Mouse (Mus musculus): ENCODE measurements at regions not wholly inside any gene's neighbourhood (a gene's known extent, or its start where the extent isn't known, plus 50 kb on each side); places are given as distances from the start of the nearest gene placed in this dataset.

DNA sequence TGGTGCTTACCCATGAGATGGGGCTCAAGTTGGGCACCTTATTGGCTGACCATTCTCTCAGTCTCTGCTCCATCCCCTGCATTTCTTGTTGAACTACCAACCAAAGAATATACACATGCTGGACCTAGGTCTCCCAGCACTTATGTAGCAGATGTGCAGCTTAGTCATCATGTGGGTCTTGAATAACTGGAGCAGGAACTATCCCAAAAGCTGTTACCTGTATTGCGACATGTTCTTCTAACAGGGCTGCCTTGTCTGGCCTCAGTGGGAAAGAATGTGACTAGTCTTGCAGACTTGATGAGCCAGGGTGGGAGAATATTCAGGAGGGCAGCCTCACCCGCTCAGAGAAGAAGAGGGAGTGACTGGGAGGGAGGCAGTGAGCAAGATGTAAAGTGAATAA is 318.7 kb upstream of the Marcks start:
- Histone ChIP-seq H3K9ac (ENCODE audit: control insufficient read depth, low read depth, low read length, poor library complexity, severe bottlenecking) (no peak overlapping the region), H3K27ac (ENCODE audit: control insufficient read depth, low read depth, low read length) (no peak overlapping the region), H3K79me2 (ENCODE audit: control insufficient read depth, insufficient read depth, low read length, poor library complexity) (no peaks in the 10 kb centered on the region), H3K9me3 (replicated peaks; ENCODE audit: insufficient read depth, low read length) (no peaks in the 10 kb centered on the region), H3K4me3 (ENCODE audit: control insufficient read depth in 1 of 2, insufficient read depth in 1 of 2, low read depth in 2 of 2, low read length in 2 of 2) (no peak overlapping the region), H3K4me1 (ENCODE audit: control insufficient read depth in 1 of 2, insufficient read depth in 2 of 2, low read length in 2 of 2) (no peaks in the 10 kb centered on the region), H3K36me3 (ENCODE audit: control insufficient read depth in 1 of 2, insufficient read depth in 2 of 2, low read length in 2 of 2) (no peaks in the 10 kb centered on the region), H3K27me3 (ENCODE audit: control insufficient read depth in 1 of 2, insufficient read depth in 2 of 2, low read length in 2 of 2) (no peaks in the 10 kb centered on the region)
- TF ChIP-seq ZNF384 (IDR thresholded peaks at IDR 0.05; ENCODE audit: low read depth, low read length) (no peak), MXI1 (IDR thresholded peaks at IDR 0.05; ENCODE audit: low read depth, low read length) (no peak), TAL1 (IDR thresholded peaks at IDR 0.05; ENCODE audit: low read length) (no peak), GATA1 (IDR thresholded peaks at IDR 0.05; ENCODE audit: low read depth, low read length) (no peak), CTCF (IDR thresholded peaks at IDR 0.05 in 2 of 3, conservative IDR thresholded peaks at IDR 0.05 in 1 of 3; ENCODE audit: control insufficient read depth in 1 of 3, insufficient read depth in 1 of 3, low read depth in 2 of 3, low read length in 3 of 3, poor library complexity in 1 of 3, severe bottlenecking in 1 of 3) (no peak), RCOR1 (IDR thresholded peaks at IDR 0.05; ENCODE audit: low read depth, low read length) (no peak), NRF1 (IDR thresholded peaks at IDR 0.05; ENCODE audit: insufficient read depth, low read depth, low read length, poor library complexity, severe bottlenecking) (no peak), RAD21 (IDR thresholded peaks at IDR 0.05; ENCODE audit: low read depth, low read length) (no peak), POLR2A (IDR thresholded peaks at IDR 0.05; ENCODE audit: control insufficient read depth in 1 of 2, insufficient read depth in 1 of 2, low read depth in 1 of 2, low read length in 2 of 2, poor library complexity in 1 of 2) (no peak), CHD2 (IDR thresholded peaks at IDR 0.05; ENCODE audit: low read length) (no peak), USF2 (IDR thresholded peaks at IDR 0.05; ENCODE audit: borderline replicate concordance in 1 of 2, insufficient read depth in 1 of 2, low read depth in 1 of 2, low read length in 2 of 2) (no peak), KAT2A (conservative IDR thresholded peaks at IDR 0.05; ENCODE audit: low read depth, low read length) (no peak)
- no peak for DNase-seq (ENCODE audit: low read depth, low spot score)

DNA sequence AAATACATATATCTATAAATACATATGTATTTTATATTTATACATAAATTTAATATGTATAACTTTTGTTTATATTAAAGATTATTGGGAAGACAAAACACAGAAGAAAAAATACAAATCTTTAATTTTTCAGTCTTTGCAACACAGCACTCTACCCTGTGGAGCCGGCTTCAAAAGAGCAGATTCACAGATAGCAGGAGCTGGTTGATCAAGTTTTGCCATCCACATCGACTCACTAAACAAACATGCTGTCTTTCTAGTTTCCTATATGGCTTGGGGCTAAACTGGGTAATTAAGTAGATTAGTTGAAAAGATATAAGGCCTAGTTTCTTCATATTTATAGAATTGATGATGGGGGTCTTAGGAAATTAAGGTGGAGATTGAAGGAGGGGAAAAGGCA is 311.2 kb upstream of the Marcks start:
- H3K9me3 ChIP-seq (replicated peaks; ENCODE audit: insufficient read depth, low read length): no peaks in the 10 kb centered on the region
- no peaks in the 10 kb centered on the region for H3K27me3 ChIP-seq (ENCODE audit: control insufficient read depth in 1 of 2, insufficient read depth in 2 of 2, low read length in 2 of 2)
- TF ChIP-seq NELFE (IDR thresholded peaks at IDR 0.05; ENCODE audit: low read depth, low read length) (no peak), USF2 (IDR thresholded peaks at IDR 0.05; ENCODE audit: borderline replicate concordance in 1 of 2, insufficient read depth in 1 of 2, low read depth in 1 of 2, low read length in 2 of 2) (no peak), MYC (IDR thresholded peaks at IDR 0.05; ENCODE audit: low read depth, low read length) (no peak), EP300 (IDR thresholded peaks at IDR 0.05; ENCODE audit: low read depth in 1 of 2, low read length in 2 of 2) (no peak)
- H3K4me3 ChIP-seq (ENCODE audit: control insufficient read depth in 1 of 2, insufficient read depth in 1 of 2, low read depth in 2 of 2, low read length in 2 of 2): no peak overlapping the region
- DNase-seq (ENCODE audit: low read depth, low spot score): no peak
- no peaks in the 10 kb centered on the region for H3K36me3 ChIP-seq (ENCODE audit: control insufficient read depth in 1 of 2, insufficient read depth in 2 of 2, low read length in 2 of 2)
- no peaks in the 10 kb centered on the region for H3K79me2 ChIP-seq (ENCODE audit: control insufficient read depth, insufficient read depth, low read length, poor library complexity)
- H3K9ac ChIP-seq (ENCODE audit: control insufficient read depth, low read depth, low read length, poor library complexity, severe bottlenecking): no peak overlapping the region
- H3K4me1 ChIP-seq (ENCODE audit: control insufficient read depth in 1 of 2, insufficient read depth in 2 of 2, low read length in 2 of 2): no peaks in the 10 kb centered on the region
- no peak overlapping the region for H3K27ac ChIP-seq (ENCODE audit: control insufficient read depth, low read depth, low read length)
